Mouse (Mus musculus): ENCODE measurements at regions not wholly inside any gene's neighbourhood (a gene's known extent, or its start where the extent isn't known, plus 50 kb on each side); places are given as distances from the start of the nearest gene placed in this dataset.

DNA sequence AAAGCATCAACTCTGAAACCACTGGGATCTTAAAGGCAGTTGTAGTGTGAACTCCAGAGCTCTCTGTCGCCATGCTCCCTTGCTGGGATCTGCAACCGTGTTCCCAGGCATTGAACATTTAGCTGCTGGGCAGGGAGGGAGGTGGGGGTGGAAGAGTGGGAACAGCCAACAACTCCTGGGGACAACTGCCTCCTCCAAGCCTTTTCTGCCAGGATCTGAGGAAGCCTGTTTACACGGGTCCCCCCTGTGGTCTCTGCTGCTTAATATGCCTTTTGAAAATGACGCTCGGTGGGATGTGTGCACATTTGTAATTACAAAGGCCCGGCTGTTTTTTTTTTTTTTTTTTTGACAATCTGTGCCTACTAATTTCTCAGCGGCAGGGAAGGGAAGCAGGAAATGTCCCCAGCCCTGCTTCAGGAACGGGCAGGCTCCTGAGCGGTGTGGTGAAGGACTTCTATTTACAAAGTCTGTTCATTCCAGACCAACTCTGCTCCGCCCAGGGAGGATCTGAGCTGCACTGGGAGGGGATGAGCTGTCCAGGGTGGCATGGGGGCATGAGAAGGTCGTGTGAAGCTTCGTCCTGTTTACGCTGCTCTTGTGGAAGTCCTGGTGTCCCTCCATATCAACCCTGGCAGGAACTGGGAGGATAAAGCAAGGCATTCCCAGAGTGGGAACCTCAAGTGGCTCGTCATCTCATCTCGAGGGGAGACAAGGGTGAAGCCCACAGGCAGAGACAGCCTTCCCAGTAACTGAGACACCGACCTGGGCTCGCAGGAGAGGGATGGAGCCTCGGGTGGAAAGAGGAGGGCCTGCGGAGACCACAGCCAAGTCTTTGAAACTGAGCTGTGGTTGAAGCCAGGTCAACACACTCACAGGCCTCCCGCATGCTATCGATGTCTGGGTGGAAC is 465.0 kb upstream of the Zmiz1 start:
- WGBS: 35% methylated on average over 21 of the region's 21 CpGs
- TF ChIP-seq CTCF (IDR thresholded peaks at IDR 0.05; ENCODE audit: low read depth): no peak
- Histone ChIP-seq H3K9me3 (ENCODE audit: low read length) (no peaks in the 10 kb centered on the region), H3K4me1 (ENCODE audit: insufficient read depth) (peaks cover 15% of the 10 kb centered on the region), H3K9ac (no peak overlapping the region), H3K27me3 (ENCODE audit: insufficient read depth, low read length) (no peaks in the 10 kb centered on the region), H3K4me3 (ENCODE audit: low read depth, low read length) (no peak overlapping the region), H3K4me2 (ENCODE audit: low read depth) (no peak overlapping the region), H3K27ac (ENCODE audit: low read depth, low read length) (peak overlapping the region; percentile 64; the same call in 1 of the 2 replicates), H3K36me3 (ENCODE audit: insufficient read depth) (no peaks in the 10 kb centered on the region)
- peak; percentile 82 for ATAC-seq
- peak; percentile 71 for DNase-seq

GRCm38 (mm10) chr14:24995226-24995625 is 463.8 kb upstream of the Zmiz1 start:
- no peaks in the 10 kb centered on the region for H3K9me3 ChIP-seq (ENCODE audit: low read length)
- no peak overlapping the region for H3K27ac ChIP-seq (ENCODE audit: low read depth, low read length)
- no peak overlapping the region for H3K9ac ChIP-seq
- no peak for TF ChIP-seq CTCF (IDR thresholded peaks at IDR 0.05; ENCODE audit: low read depth)
- no peak overlapping the region for H3K4me3 ChIP-seq (ENCODE audit: low read depth, low read length)
- no peaks in the 10 kb centered on the region for H3K36me3 ChIP-seq (ENCODE audit: insufficient read depth)
- H3K4me1 ChIP-seq (ENCODE audit: insufficient read depth): peaks cover 15% of the 10 kb centered on the region
- WGBS: 48% methylated on average over 7 of the region's 7 CpGs
- no peak overlapping the region for H3K4me2 ChIP-seq (ENCODE audit: low read depth)
- no peak for DNase-seq
- no peaks in the 10 kb centered on the region for H3K27me3 ChIP-seq (ENCODE audit: insufficient read depth, low read length)
- ATAC-seq: peak; percentile 34

DNA sequence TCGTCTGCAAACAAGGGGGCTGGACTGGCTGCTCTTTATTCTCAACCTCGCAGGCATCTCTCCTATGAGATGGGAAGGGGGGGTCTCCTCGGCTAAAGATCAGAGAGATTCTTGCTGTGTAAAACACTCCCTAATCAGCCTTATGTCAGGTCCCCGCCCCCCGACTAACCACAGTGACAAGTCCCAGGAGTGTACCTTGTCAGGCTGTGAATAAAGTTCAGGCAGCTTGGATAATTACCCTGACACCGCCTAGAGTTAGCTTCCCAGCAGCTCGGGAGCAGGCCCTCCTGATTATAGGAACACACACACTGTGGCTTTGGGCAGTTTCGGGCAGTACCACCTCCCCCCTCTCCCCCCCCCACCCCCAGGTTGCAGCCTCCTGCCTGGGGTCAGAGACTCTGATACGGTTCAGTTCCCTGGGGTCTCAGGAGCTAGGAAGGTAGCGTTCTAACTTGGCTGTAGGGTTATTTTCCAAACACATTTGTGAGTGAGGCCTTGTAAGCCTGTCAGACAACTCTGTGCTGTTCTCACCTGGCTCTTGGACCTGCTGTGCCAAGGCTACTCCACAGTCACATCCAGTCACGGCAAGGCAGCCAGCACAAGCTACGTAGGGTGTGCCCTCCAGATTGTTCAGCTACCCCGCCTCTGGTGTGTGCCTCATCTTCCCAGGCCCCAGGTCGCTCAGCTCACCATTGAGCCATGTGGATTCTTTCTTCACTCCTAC is 461.0 kb upstream of the Zmiz1 start:
- H3K4me2 ChIP-seq (ENCODE audit: low read depth): no peak overlapping the region
- H3K27ac ChIP-seq (ENCODE audit: low read depth, low read length): peak overlapping the region; percentile 54; the same call in 1 of the 2 replicates
- no peak overlapping the region for H3K4me3 ChIP-seq (ENCODE audit: low read depth, low read length)
- no peak for DNase-seq
- ATAC-seq: peak; percentile 25; the same call in 1 of the 2 replicates
- WGBS: 29% methylated on average over 14 of the region's 14 CpGs
- H3K36me3 ChIP-seq (ENCODE audit: insufficient read depth): no peaks in the 10 kb centered on the region
- no peak for TF ChIP-seq CTCF (IDR thresholded peaks at IDR 0.05; ENCODE audit: low read depth)
- H3K4me1 ChIP-seq (ENCODE audit: insufficient read depth): peaks cover 15% of the 10 kb centered on the region
- H3K27me3 ChIP-seq (ENCODE audit: insufficient read depth, low read length): no peaks in the 10 kb centered on the region
- H3K9me3 ChIP-seq (ENCODE audit: low read length): no peaks in the 10 kb centered on the region
- no peak overlapping the region for H3K9ac ChIP-seq

DNA sequence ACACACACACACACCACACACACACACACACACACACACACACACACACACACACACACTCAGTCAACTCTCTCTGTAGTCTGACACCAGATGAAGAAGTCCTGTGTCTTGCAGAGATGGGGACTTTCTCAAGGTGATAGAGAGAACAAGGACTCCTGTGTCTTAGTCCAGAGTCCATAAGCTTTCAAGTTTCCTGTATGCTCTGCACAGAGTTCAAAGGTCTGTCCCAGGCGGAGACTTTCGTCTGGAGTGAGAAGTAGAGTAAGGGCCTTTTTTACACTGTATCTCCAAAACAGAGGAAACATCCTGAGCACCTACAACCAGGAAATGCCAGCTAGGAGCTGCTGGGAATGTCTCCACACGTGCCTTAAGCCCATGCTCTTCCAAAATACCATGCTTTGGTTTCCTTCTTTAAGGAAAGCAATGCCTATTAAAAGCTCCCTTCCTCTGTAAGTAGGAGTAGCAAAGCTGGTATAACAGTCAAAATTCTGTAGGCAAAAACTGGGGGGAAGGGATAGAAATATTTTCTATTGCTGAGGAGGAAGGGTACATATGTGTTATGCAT is 459.9 kb upstream of the Zmiz1 start:
- Histone ChIP-seq H3K9me3 (ENCODE audit: low read length) (no peaks in the 10 kb centered on the region), H3K4me2 (ENCODE audit: low read depth) (no peak overlapping the region), H3K4me1 (ENCODE audit: insufficient read depth) (peaks cover 10% of the 10 kb centered on the region), H3K9ac (no peak overlapping the region), H3K27me3 (ENCODE audit: insufficient read depth, low read length) (no peaks in the 10 kb centered on the region), H3K27ac (ENCODE audit: low read depth, low read length) (no peak overlapping the region), H3K36me3 (ENCODE audit: insufficient read depth) (no peaks in the 10 kb centered on the region), H3K4me3 (ENCODE audit: low read depth, low read length) (no peak overlapping the region)
- 81% methylated on average over 3 of the region's 3 CpGs for WGBS
- no peak for DNase-seq
- ATAC-seq: no peak
- TF ChIP-seq CTCF (IDR thresholded peaks at IDR 0.05; ENCODE audit: low read depth): no peak

GRCm38 (mm10) chr14:25005241-25005946 is 453.6 kb upstream of the Zmiz1 start:
- H3K4me3 ChIP-seq (ENCODE audit: low read depth, low read length): no peak overlapping the region
- no peaks in the 10 kb centered on the region for H3K4me1 ChIP-seq (ENCODE audit: insufficient read depth)
- TF ChIP-seq CTCF (IDR thresholded peaks at IDR 0.05; ENCODE audit: low read depth): no peak
- H3K9ac ChIP-seq: no peak overlapping the region
- no peak for DNase-seq
- WGBS: 78% methylated on average over 11 of the region's 11 CpGs
- H3K36me3 ChIP-seq (ENCODE audit: insufficient read depth): no peaks in the 10 kb centered on the region
- peak; percentile 54 for ATAC-seq
- no peaks in the 10 kb centered on the region for H3K27me3 ChIP-seq (ENCODE audit: insufficient read depth, low read length)
- H3K4me2 ChIP-seq (ENCODE audit: low read depth): no peak overlapping the region
- no peak overlapping the region for H3K27ac ChIP-seq (ENCODE audit: low read depth, low read length)
- H3K9me3 ChIP-seq (ENCODE audit: low read length): peaks cover 4% of the 10 kb centered on the region; the same call in 1 of the 2 replicates

GRCm38 (mm10) chr14:25011926-25012325 is 447.1 kb upstream of the Zmiz1 start:
- Histone ChIP-seq H3K36me3 (ENCODE audit: insufficient read depth) (no peaks in the 10 kb centered on the region), H3K27me3 (ENCODE audit: insufficient read depth, low read length) (no peaks in the 10 kb centered on the region), H3K4me1 (ENCODE audit: insufficient read depth) (peaks cover 13% of the 10 kb centered on the region), H3K9me3 (ENCODE audit: low read length) (peaks cover 4% of the 10 kb centered on the region; the same call in 1 of the 2 replicates), H3K4me3 (ENCODE audit: low read depth, low read length) (no peak overlapping the region), H3K4me2 (ENCODE audit: low read depth) (no peak overlapping the region), H3K27ac (ENCODE audit: low read depth, low read length) (no peak overlapping the region), H3K9ac (no peak overlapping the region)
- 66% methylated on average over 3 of the region's 3 CpGs for WGBS
- ATAC-seq (no peak), DNase-seq (no peak)
- no peak for TF ChIP-seq CTCF (IDR thresholded peaks at IDR 0.05; ENCODE audit: low read depth)

Measured in forebrain, postnatal 0 days (tissue).